Mouse (Mus musculus): ENCODE results near the gene Olfr374.
A peak's percentile ranks its signal among the peaks of the same experiment; 100 is the strongest.
"Not testable (repeated sequence)": the region's sequence is repeated elsewhere in the genome, so short reads cannot be mapped to it uniquely, and the experiment has no call there.

Gene Olfr374

DNA sequence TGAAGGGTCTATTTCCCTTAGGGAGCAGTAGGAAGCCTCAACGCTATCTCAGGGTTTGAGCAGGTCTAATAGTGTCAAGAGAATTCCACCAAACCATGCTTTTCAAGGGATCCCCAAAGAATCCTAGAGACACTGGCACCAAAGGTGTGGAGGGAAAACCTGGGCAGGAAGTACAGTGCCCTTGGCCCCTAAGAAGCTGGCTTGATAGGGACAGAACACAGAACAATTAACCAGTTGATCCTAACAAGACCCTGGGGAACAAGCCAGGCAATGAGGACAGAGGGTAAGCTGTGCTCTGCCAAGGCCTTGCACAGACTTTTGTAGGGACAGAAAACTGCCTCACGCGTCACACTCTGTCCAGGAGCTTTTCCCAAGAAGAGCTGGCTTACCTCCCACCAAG is at the start of gene Olfr374:
Olfr374 (plus strand) TSS at position 301 of the 400 bp plus-strand sequence.
- DNase-seq (ENCODE audit: low read depth, low spot score): no peak

- not testable (repeated sequence) for DNase-seq (ENCODE audit: low read depth, low spot score)
Measured at GRCm38 (mm10) chr8:72057643-72058042, 49.2 kb upstream of the Olfr374 start.

- peak; percentile 30 for DNase-seq (ENCODE audit: low read depth, low spot score)
Measured at GRCm38 (mm10) chr8:72066819-72067399, 39.9 kb upstream of the Olfr374 start.

DNA sequence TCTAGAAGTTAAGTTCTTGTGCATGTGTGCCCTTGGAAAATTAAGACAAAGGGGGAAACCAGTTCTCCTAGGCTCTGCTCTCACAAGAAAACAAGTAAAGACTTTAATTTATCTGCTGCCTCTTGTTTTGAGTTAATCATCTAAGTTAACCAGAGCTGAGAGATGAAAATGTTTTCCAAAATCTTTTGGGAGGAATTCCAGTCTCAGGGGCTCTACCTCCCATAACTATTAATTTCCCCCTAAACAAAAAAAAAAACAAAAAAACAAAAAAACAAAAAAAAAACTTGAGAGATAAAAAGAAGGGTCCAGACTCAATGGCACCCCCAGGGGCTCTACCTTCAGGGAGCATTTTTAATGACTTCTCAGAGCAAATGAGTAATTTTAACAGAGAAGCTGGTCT is 24.0 kb upstream of the Olfr374 start, which contains the start of gene Olfr373:
Olfr373 (plus strand) TSS at position 301 of the 400 bp plus-strand sequence.
- DNase-seq (ENCODE audit: low read depth, low spot score): not testable (repeated sequence)

GRCm38 (mm10) chr8:72084744-72085143 is 22.1 kb upstream of the Olfr374 start:
- no peak for DNase-seq (ENCODE audit: low read depth, low spot score)

- DNase-seq (ENCODE audit: low read depth, low spot score): not testable (repeated sequence)
Measured at GRCm38 (mm10) chr8:72087611-72088010, 19.2 kb upstream of the Olfr374 start.

DNA sequence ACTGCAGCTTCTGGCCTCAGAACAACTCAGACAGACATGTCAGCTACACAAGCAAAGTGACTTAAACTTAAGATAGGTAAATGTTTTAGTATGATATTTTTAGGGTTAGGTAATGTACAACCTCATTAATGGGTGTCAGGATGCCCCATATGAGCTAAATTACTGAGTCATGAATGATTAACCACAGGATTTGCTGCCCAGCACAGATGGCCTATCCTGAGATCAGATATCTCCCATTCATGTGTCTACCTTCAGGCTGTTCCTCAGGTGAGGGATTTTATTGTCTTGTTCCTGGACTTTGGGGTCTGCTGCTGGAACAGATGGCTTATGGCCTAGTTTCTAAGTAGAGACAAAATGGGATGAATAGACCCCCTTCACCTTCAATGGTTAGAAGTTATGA is 10.1 kb upstream of the Olfr374 start:
- DNase-seq (ENCODE audit: low read depth, low spot score): not testable (repeated sequence)

DNA sequence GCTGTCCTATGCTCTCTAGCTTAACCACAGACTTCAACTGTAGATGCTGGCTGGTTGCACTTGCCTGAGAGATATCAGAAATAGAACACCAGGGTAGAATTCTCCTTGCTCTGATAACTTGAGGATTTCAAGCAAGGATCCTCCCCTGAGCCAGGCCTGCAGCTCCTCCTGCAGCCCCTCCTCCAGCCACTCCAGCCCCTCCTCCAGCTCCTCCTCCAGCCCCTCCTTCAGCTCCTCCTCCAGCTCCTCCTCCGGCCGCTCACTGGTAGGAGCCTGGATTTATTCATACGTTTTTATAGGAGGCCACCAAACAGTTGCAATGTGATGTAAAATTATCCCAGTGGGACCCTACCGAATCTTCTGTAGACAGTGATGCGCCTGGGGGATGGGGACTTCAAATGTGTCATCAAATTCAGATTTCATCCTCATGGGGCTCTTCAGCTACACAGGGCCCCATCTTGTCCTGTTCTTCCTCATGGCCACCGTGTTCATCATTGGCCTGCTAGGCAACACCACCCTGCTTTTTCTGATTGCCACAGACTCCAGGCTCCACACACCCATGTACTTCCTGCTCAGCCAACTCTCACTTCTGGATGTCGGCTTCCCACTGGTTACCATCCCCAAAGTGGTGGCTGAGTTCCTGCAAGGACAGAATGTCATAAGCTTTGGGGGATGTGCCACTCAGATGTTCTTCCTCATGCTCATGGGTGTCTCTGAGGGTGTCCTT is 7.3 kb upstream of the Olfr374 start:
- DNase-seq (ENCODE audit: low read depth, low spot score): not testable (repeated sequence)

DNA sequence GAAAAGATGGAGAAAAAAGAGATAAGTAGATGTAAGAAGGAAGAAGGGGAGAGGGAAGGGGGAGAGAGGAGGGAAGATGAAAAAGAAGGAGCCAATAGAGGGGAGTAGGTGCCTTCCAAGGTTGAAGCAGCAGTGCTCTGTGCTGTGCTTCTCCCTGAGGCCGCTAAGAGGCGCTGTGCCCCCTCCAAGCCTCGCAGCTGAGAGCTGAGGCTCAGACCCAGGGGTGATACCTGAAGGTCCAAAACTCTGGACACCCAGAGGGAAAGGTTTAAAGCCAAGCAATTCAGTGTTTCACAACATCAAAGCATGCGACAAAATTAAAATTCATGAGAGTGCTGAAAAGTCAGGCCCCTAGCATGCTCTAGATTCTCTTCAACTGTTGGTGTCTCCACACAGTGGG is 1.7 kb upstream of the Olfr374 start:
- peak; percentile 19 for DNase-seq (ENCODE audit: low read depth, low spot score)

GRCm38 (mm10) chr8:72110876-72111275 is 4.0 kb downstream of the Olfr374 start:
- DNase-seq (ENCODE audit: low read depth, low spot score): no peak

GRCm38 (mm10) chr8:72112486-72112885 is 5.6 kb downstream of the Olfr374 start:
- DNase-seq (ENCODE audit: low read depth, low spot score): no peak

- DNase-seq (ENCODE audit: low read depth, low spot score): no peak
Measured at GRCm38 (mm10) chr8:72115202-72115601, 8.4 kb downstream of the Olfr374 start.

DNA sequence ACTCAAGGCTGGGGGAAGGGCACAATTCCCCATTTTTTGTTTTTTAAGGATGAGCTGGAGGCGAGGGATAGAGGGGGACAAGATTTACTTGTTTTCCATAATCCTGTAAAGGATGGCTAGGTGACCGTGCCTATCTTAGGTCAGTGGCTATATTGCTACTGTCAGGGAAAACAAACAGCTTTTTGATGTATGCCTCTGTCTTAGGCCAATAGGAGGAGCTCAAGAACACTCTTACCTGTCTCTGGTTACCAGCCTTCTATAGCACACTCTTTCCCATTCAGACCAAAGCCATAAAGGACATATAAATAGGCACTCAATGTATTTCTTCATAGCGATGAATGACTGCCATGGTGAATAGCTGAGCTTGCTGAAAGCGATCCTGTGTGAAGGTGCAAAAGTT is 11.8 kb downstream of the Olfr374 start:
- DNase-seq (ENCODE audit: low read depth, low spot score): peak; percentile 37

DNA sequence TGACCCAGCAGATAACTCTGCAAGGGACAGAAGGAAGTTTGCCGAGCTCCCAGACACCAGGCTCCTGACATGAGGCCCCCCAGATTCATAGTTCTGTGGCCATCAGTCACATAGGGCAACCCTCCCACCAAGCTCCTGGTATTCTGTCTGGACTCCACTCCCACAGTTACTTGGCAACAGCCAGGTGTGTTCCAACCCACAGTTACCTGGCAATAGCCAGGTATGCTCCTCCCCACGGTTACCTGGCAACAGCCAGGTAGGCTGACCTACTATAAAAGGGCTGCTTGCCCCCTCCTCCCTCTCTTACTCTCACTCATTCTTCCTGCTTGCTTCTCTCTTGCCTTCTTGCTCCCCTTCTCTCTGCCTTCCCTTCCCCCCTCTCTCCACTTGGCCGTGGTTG is 14.6 kb downstream of the Olfr374 start:
- not testable (repeated sequence) for DNase-seq (ENCODE audit: low read depth, low spot score)

- no peak for DNase-seq (ENCODE audit: low read depth, low spot score)
Measured at GRCm38 (mm10) chr8:72121997-72122396, 15.2 kb downstream of the Olfr374 start.

DNA sequence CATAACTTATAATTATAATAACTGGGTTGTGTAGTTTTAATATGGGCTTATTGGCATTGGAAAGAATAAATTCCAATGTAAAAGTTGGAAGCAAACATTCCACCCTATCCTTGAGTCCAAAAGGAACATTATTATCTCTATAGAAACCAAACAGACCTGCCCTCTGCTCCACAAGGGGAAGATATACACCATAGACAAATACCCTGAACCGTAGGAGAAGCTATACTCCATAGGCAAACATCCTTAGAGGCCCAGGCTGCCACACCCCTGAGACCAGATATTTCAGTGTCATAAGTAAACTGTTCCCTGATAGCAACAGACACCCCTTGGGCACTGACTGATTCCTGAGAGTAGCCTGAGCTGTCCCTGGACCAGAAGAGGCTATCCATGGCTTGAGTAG is 21.0 kb downstream of the Olfr374 start:
- DNase-seq (ENCODE audit: low read depth, low spot score): no peak

DNA sequence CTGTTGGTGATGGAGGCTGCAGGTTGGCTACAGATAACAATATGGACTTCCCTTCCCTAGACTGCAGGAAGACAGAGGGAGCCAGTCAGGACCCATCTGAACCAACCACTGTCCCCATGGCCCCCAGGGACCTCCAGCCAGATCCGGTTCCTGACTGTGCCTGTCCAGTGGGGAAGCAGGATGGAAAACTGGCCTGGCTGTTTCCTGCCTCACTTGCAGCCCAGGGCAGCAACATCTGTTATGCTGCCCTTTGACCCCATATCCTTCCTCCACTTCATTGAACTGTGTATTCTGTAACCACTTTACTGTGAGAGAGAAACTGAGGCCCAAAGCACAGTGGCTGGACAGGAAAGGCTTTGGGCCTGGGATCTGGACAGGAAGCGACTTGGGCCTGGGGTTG is 24.4 kb downstream of the Olfr374 start:
- no peak for DNase-seq (ENCODE audit: low read depth, low spot score)

GRCm38 (mm10) chr8:72131901-72132300 is 25.1 kb downstream of the Olfr374 start:
- peak; percentile 57 for DNase-seq (ENCODE audit: low read depth, low spot score)

DNA sequence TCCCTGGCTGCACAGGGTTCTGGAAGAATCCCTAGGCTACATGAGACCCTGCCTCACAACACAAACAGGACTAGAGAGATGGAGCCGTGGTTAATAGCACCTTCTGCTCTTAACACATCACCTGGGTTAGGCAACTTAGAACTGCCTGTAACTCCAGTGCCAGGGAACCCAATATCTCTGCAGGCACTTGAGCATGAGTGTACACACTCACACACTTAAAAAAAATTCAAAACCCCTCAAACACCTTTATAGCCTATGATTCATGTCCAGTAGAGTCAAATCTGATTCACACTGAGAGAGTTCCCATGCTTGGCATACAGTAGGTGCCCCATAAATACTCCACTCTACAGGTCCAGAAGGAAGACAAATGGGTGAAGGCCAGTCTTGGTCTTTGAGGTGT is 25.6 kb downstream of the Olfr374 start:
- DNase-seq (ENCODE audit: low read depth, low spot score): no peak

DNA sequence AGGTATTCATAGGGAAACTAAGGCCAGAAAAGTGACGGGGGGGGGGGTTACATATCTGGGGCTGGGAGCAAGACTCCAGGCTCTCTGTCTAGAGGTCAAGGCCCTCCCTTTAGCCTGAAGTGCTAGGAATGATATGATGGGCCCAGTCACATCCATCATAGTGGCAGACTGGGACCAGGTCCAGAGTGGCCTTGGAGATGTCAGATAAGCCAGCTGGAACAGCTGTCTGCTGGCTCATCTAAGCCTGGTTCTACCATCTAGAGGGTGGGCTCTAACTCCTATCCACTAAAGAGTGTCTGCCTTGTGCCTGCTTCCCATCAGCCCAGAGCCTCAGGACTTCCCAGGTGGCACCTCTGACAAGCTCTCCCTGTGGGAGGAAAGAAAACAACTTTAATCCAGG is 26.1 kb downstream of the Olfr374 start:
- no peak for DNase-seq (ENCODE audit: low read depth, low spot score)

GRCm38 (mm10) chr8:72133507-72133906 is 26.7 kb downstream of the Olfr374 start:
- DNase-seq (ENCODE audit: low read depth, low spot score): no peak

DNA sequence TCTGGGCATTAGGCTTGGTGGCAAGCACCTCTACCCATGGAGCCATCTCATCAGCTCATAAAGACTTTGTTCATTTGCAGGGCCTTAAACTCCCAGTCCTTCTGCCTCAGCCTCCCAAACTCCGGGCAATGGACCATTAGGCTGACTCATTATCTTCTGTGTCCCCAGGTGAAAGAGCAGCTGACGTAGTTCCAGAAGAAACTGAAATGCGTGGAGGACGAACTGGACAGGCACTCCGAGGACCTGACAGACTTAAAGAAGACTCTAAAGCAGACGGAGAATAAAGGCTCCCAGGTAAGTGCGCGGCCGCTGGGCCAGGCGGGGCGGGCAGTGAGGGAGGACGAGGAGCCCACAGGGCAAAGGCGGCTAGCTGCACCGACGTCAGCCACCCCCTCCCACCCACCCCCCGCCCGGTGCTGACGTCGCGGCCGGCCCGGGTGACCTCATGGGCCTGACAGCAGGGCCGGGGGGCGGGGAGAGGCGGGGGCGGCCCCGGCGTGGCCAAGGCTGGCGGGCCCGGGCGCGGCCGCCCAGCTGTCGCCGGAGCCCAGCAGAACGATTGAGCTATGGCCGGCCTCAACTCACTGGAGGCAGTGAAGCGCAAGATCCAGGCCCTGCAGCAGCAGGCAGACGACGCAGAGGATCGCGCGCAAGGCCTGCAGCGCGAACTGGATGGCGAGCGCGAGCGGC is 28.1 kb downstream of the Olfr374 start, which contains the start of gene Tpm4:
Tpm4 (plus strand) TSS at position 220 of the 690 bp plus-strand sequence.
- DNase-seq (ENCODE audit: low read depth, low spot score): peak; percentile 86

Data from CD4-positive helper T cell, adult 2 months (primary cell).